Mouse (Mus musculus) C2C12 (cell line): ENCODE measurements around the gene Angpt4. TPM values are rescaled to one million over a fixed set of nuclear protein-coding genes. Genes with fewer than 3 reads are reported as not detected.

Experiments used
- H3K27me3 ChIP-seq: one replicate; pipeline ENCODE4 v1.6.1; 2011; ENCODE audit not compliant: control insufficient read depth, insufficient read depth, insufficient read length
- H3K36me3 ChIP-seq: one replicate; pipeline ENCODE4 v1.6.1; 2011; ENCODE audit not compliant: control insufficient read depth, insufficient read depth
- H3K4me3 ChIP-seq: one replicate; pipeline ENCODE4 v1.5.1; 2011; ENCODE audit warnings: mild to moderate bottlenecking, control low read depth; ENCODE audit not compliant: poor library complexity, insufficient read depth, severe bottlenecking
- H3K79me2 ChIP-seq: one replicate; pipeline ENCODE4 v1.6.1; 2011; ENCODE audit not compliant: control insufficient read depth, insufficient read depth
- H3K79me3 ChIP-seq: one replicate; pipeline ENCODE4 v1.6.1; 2011; ENCODE audit warnings: low read depth, control low read depth
- H3ac ChIP-seq: one replicate; pipeline ENCODE3; 2011; ENCODE audit warnings: low read depth; ENCODE audit not compliant: control insufficient read depth, insufficient read length
- CEBPB ChIP-seq: IDR thresholded peaks from one replicate; pipeline ENCODE4 v1.6.1; 2011; ENCODE audit warnings: low read depth, mild to moderate bottlenecking, control low read depth, moderate library complexity
- CTCF ChIP-seq: IDR thresholded peaks from one replicate; pipeline ENCODE4 v1.5.1; 2011; ENCODE audit not compliant: control insufficient read depth, insufficient read depth, insufficient read length
- FOSL1 ChIP-seq: IDR thresholded peaks from one replicate; pipeline ENCODE4 v1.8.0; 2011; ENCODE audit warnings: mild to moderate bottlenecking, low read length; ENCODE audit not compliant: poor library complexity, insufficient read depth, severe bottlenecking
- MAX ChIP-seq: IDR thresholded peaks from one replicate; pipeline ENCODE4 v1.6.1; 2011; ENCODE audit warnings: mild to moderate bottlenecking, control low read depth
- MYOD1 ChIP-seq: IDR thresholded peaks from one replicate; pipeline ENCODE4 v1.6.1; 2011; ENCODE audit warnings: low read depth; ENCODE audit not compliant: control insufficient read depth, insufficient read length
- MYOG ChIP-seq: IDR thresholded peaks from one replicate; pipeline ENCODE4 v1.6.1; 2011; ENCODE audit not compliant: control insufficient read depth, insufficient read length; ENCODE audit errors: extremely low read depth
- USF1 ChIP-seq: IDR thresholded peaks from one replicate; pipeline ENCODE4 v1.6.1; 2011; ENCODE audit warnings: low read depth, mild to moderate bottlenecking, control low read depth, moderate library complexity
- polyA plus RNA-seq: library from polyadenylated mRNA; unstranded; fragments of >200 nt; fragmentation: generic; extraction: Trizol; gene quantifications from one replicate; pipeline ENCODE4 v1.2.1, GENCODE M21; 2012; ENCODE audit warnings: missing spikeins

Angpt4 gene
- polyA plus RNA-seq, 1 experiment, result 0.06 TPM

DNA sequence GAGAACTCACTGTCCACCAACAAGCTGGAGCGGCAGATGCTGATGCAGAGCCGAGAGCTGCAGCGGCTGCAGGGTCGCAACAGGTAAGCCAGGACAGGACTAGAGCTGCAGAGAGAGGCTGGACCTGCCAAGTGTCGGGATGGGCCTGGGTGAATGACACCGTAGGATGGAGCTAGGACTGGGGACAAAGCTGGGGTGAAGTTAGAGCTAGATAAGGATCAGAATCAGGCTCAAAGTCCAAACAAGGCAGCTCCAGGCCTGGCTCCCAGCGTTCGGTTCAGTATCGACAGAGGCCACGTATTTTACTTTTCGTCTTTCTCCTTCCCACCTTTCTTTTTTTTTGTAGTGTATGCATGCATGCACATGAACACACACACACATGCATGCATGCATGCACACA is 16.1 kb downstream of the Angpt4 start:
- Histone ChIP-seq H3K36me3 (no peaks in the 10 kb centered on the region), H3K79me3 (no peaks in the 10 kb centered on the region), H3K27me3 (peaks cover 11% of the 10 kb centered on the region), H3ac (no peak overlapping the region), H3K4me3 (no peak overlapping the region), H3K79me2 (no peaks in the 10 kb centered on the region)
- TF ChIP-seq MYOG, result no peak
- no peak for TF ChIP-seq CTCF
- no peak for TF ChIP-seq MYOD1
- TF ChIP-seq CEBPB, result no peak
- TF ChIP-seq USF1, result no peak
- TF ChIP-seq FOSL1, result no peak
- no peak for TF ChIP-seq MAX

DNA sequence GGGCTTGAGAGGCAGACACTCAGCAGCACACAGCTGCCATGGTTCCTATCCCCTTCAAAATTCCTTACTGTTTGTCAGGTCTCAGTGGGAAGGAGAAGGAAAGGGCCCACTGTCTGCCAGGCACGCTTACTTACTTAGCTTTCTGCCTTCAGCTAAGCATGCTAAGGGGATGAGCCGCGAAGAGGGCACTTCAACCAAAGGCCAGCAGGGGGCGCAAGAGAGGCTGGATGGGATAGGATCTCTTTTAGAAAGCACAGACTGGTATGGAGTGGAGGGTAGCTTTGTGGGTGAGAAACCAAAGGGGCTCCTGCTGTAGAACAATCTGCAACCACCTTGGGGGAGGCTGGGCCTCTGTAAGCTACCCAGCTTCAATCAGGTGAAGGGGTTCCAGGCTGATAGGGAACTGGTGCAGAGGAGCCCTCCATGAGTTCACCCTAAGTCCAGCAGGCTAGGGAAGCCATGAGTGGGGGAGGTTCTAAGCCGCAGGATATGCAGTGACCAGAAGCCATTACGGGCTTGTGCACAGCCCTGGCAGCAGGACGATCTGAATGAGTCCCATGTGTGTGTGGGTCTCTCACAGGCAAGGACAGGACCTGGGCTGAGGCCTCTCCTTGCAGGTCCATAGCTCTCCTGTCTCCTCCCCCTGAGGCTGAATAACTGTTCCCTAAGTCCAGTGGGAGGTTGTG is 19.5 kb downstream of the Angpt4 start:
- TF ChIP-seq CTCF, result peak; percentile 79
- TF ChIP-seq FOSL1, result no peak
- no peak for TF ChIP-seq MYOG
- no peak for TF ChIP-seq USF1
- Histone ChIP-seq H3K36me3 (no peaks in the 10 kb centered on the region), H3ac (no peak overlapping the region), H3K4me3 (no peak overlapping the region), H3K79me3 (no peaks in the 10 kb centered on the region), H3K27me3 (peaks cover 11% of the 10 kb centered on the region), H3K79me2 (no peaks in the 10 kb centered on the region)

DNA sequence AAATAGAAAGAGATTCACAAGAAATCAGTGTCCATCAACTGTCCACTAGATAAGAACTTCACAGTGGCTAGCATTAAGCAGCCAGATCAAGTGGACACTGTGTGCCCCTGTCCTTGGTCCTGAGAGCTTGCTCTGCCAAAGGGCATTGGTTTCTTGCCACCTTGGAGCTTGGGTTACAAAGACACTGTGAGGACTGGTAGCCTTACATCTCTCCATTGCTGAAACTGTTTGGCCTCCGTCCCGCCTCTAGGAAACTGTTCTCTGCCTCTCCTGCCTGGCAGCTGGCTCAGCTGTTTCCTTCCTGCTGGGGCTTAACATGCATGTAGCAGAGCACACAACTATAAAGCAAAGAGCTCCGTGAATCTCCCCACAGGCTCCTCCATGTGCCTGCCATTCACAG is 26.9 kb downstream of the Angpt4 start:
- Histone ChIP-seq H3K79me2 (no peaks in the 10 kb centered on the region), H3ac (no peak overlapping the region), H3K79me3 (no peaks in the 10 kb centered on the region), H3K27me3 (peaks cover 21% of the 10 kb centered on the region), H3K36me3 (no peaks in the 10 kb centered on the region), H3K4me3 (no peak overlapping the region)
- TF ChIP-seq MYOD1, result no peak
- TF ChIP-seq FOSL1, result no peak
- no peak for TF ChIP-seq USF1
- no peak for TF ChIP-seq CEBPB
- TF ChIP-seq MYOG, result no peak
- TF ChIP-seq CTCF, result no peak
- no peak for TF ChIP-seq MAX

DNA sequence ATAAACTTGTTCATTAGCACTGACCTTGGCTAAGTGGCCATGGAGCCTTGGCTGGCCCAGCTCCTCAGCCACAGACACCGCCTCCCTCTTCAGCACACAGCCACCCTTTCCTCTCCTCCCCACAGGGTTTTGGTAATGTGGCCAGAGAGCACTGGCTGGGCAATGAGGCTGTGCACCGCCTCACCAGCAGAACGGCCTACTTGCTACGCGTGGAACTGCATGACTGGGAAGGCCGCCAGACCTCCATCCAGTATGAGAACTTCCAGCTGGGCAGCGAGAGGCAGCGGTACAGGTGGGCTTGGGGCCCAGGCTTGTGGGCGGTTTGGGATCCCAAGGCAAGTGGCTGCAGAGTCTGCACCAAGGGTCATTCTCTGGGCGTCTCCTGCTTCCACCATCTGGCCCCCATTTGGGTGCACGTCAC is 27.8 kb downstream of the Angpt4 start:
- Histone ChIP-seq H3K36me3 (no peaks in the 10 kb centered on the region), H3ac (no peak overlapping the region), H3K79me3 (no peaks in the 10 kb centered on the region), H3K27me3 (peaks cover 21% of the 10 kb centered on the region), H3K79me2 (no peaks in the 10 kb centered on the region), H3K4me3 (no peak overlapping the region)
- no peak for TF ChIP-seq MYOG
- no peak for TF ChIP-seq CTCF
- TF ChIP-seq FOSL1, result no peak
- no peak for TF ChIP-seq USF1
- TF ChIP-seq CEBPB, result no peak
- TF ChIP-seq MAX, result no peak
- no peak for TF ChIP-seq MYOD1

DNA sequence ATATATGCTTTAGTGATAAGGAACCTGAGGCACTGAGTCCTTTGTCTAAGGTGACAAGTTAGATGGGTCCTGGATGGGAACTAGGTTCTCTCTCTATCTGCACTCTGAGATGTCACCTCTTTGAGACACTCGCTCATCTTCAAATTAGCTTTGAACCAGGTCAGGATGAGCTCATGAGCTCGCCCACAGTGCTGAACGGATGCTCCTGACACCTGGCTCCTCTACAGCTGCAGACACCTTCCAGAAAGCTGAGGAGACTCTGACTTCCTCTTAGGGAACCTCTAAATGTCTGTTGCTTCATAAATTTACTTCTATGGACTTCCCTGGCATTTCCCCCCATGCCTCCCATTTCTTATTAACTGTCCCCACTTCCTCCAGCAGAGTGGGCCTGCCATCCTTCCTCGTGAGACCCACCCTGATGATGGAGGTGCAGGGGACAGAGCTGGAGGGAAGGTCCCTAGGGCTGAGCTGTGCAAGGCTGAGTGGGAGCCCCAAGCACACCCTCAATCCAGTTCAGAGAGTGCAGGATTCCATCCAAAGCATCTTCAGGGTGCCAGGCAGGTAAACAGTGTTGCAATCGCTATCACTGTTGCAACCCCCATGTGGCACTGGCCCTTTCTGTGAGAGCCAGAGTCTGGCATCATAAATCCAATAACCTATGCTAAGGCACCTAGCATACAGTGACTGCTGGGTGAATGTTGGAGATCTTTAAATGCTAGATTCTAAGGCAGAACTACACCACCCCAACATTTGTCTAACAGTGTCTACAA is 28.8 kb downstream of the Angpt4 start:
- Histone ChIP-seq H3ac (no peak overlapping the region), H3K79me2 (no peaks in the 10 kb centered on the region), H3K27me3 (peaks cover 21% of the 10 kb centered on the region), H3K4me3 (no peak overlapping the region), H3K79me3 (no peaks in the 10 kb centered on the region), H3K36me3 (no peaks in the 10 kb centered on the region)
- no peak for TF ChIP-seq MYOG
- no peak for TF ChIP-seq CEBPB
- no peak for TF ChIP-seq MAX
- TF ChIP-seq CTCF, result no peak
- no peak for TF ChIP-seq USF1
- no peak for TF ChIP-seq FOSL1
- no peak for TF ChIP-seq MYOD1

DNA sequence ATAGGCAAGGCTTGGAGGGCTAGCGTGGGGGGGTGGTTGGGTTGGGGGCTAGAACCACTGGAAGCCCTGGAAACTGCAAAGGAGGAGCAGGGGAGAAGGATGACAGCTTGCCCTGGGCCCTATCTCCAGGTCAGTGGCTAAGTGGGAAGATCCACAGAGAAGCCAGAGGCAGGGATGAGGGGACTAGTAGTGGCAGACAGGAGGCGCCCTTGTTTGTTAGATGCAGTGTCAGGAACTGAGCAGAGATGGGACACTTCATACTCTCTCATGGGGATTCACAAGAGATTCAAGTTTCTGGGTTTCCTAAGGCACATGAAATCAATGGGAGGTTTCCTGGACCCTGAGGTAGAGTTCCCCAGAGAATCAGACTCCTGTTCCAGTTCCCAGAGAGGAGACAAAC is 30.3 kb downstream of the Angpt4 start:
- H3ac ChIP-seq, result no peak overlapping the region
- no peak overlapping the region for H3K4me3 ChIP-seq
- no peak for TF ChIP-seq USF1
- peak; percentile 65 for TF ChIP-seq CTCF
- TF ChIP-seq MYOG, result no peak
- no peak for TF ChIP-seq CEBPB
- TF ChIP-seq MYOD1, result no peak
- no peak for TF ChIP-seq MAX
- H3K27me3 ChIP-seq, result peaks cover 21% of the 10 kb centered on the region
- no peaks in the 10 kb centered on the region for H3K36me3 ChIP-seq
- H3K79me2 ChIP-seq, result no peaks in the 10 kb centered on the region
- no peaks in the 10 kb centered on the region for H3K79me3 ChIP-seq
